Mouse (Mus musculus): ENCODE data around the gene Il31. TPM values are rescaled to one million over a fixed set of nuclear protein-coding genes. Genes with fewer than 3 reads are reported as not detected.

Il31 gene
- total RNA-seq (2023) = not detected

GRCm38 (mm10) chr5:123489112-123489785, at the start of gene Il31, which contains the start of gene Lrrc43:
Gene Il31 (minus strand): TSS chr5:123489489.
Gene Lrrc43 (plus strand): TSS chr5:123489305.

GRCm38 (mm10) chr5:123525281-123525680, 36.0 kb upstream of the Il31 start, which contains the start of gene Gm49027:
Gene Gm49027 (minus strand): TSS chr5:123525488.

GRCm38 (mm10) chr5:123523692-123524392, 34.6 kb upstream of the Il31 start, which contains the start of gene Diablo:
Gene Diablo (minus strand): TSS chr5:123524176.

GRCm38 (mm10) chr5:123510160-123510559, 20.9 kb upstream of the Il31 start, which contains the start of gene B3gnt4:
Gene B3gnt4 (plus strand): TSS chr5:123510460.

Other genes starting within 250 kb of the Il31 start
- gene Wdr66, start 237.4 kb downstream of the Il31 start, total RNA-seq (2023) = 1 to 10 TPM; 2.4 to 2.5 TPM
- gene Bcl7a, start 145.7 kb downstream of the Il31 start, total RNA-seq (2023) = 10 to 100 TPM; 59.8 to 62.5 TPM
- 100 to 1,000 TPM; 118 to 151 TPM for gene Mlxip, start 94.7 kb downstream of the Il31 start, total RNA-seq (2023)
- not detected for gene Lrrc43, start 184 bp downstream of the Il31 start, total RNA-seq (2023)
- gene B3gnt4, start 21.0 kb upstream of the Il31 start, total RNA-seq (2023) = not detected
- 10 to 100 TPM; 75.1 to 79.2 TPM for gene Diablo, start 34.7 kb upstream of the Il31 start, total RNA-seq (2023)
- gene Gm49027, start 36.0 kb upstream of the Il31 start, total RNA-seq (2023) = 10 to 100 TPM in 1 of 2 experiments, 1 to 10 TPM in 1; 5.0 to 10.8 TPM
- gene Vps33a, start 83.5 kb upstream of the Il31 start, total RNA-seq (2023) = 10 to 100 TPM; 43.5 to 50.7 TPM
- gene Clip1, start 195.1 kb upstream of the Il31 start, total RNA-seq (2023) = 10 to 100 TPM; 27.7 to 28.2 TPM
- gene Zcchc8, start 231.6 kb upstream of the Il31 start, total RNA-seq (2023) = 10 to 100 TPM; 76.7 to 80.6 TPM

Data from B cell, adult 67 days (primary cell).